Mouse (Mus musculus) midbrain, embryonic 16.5 days (tissue): Measurements from ENCODE around the gene Limd2. TPM values are rescaled to one million over a fixed set of nuclear protein-coding genes. Genes with fewer than 3 reads are reported as not detected.
"Not testable (repeated sequence)": the region's sequence is repeated elsewhere in the genome, so short reads cannot be mapped to it uniquely, and the experiment has no call there.

ENCODE experiments used
- ATAC-seq: fragments of 200-750 bp; cut with Nextera tagmentation; 2 replicates; pipeline ENCODE4 v1.8.0; 2017; ENCODE audit warnings: moderate TSS enrichment
- H3K27ac ChIP-seq: fragments of 300-500 bp; sonication (generic); 2 replicates; pipeline ENCODE4 v1.5.1; 2014; ENCODE audit warnings: mild to moderate bottlenecking, low read length, mixed read lengths
- H3K27me3 ChIP-seq: fragments of 300-500 bp; sonication (generic); 2 replicates; pipeline ENCODE4 v1.6.1; 2014; ENCODE audit warnings: low read depth, low read length, mixed read lengths; ENCODE audit not compliant: control insufficient read depth, insufficient read depth
- H3K36me3 ChIP-seq: fragments of 300-500 bp; sonication (generic); 2 replicates; pipeline ENCODE4 v1.6.1; 2014; ENCODE audit warnings: mild to moderate bottlenecking, low read length, moderate library complexity, mixed read lengths; ENCODE audit not compliant: control insufficient read depth, insufficient read depth
- H3K4me1 ChIP-seq: fragments of 300-500 bp; sonication (generic); 2 replicates; pipeline ENCODE4 v1.6.1; 2014; ENCODE audit warnings: mild to moderate bottlenecking, low read length, mixed read lengths; ENCODE audit not compliant: control insufficient read depth, insufficient read depth
- H3K4me2 ChIP-seq: fragments of 300-500 bp; sonication (generic); 2 replicates; pipeline ENCODE4 v1.6.1; 2014; ENCODE audit warnings: mild to moderate bottlenecking, low read length, mixed read lengths
- H3K4me3 ChIP-seq: fragments of 300-500 bp; sonication (generic); 2 replicates; pipeline ENCODE4 v1.5.1; 2014; ENCODE audit warnings: low read depth, mild to moderate bottlenecking, low read length, moderate library complexity, mixed read lengths
- H3K9ac ChIP-seq: fragments of 300-500 bp; sonication (generic); 2 replicates; pipeline ENCODE4 v1.6.1; 2014; ENCODE audit warnings: low read depth, low read length, mixed read lengths
- H3K9me3 ChIP-seq: fragments of 300-500 bp; sonication (generic); replicated peaks from 2 replicates; pipeline ENCODE4 v1.6.1; 2014; ENCODE audit warnings: mild to moderate bottlenecking, low read length, mixed read lengths; ENCODE audit not compliant: control insufficient read depth, poor library complexity, severe bottlenecking
- WGBS: fragments of 180-500 bp; shearing (Covaris S2); extraction: QIAGEN DNeasy Blood & Tissue Kit; methylation state at CpG from one replicate; pipeline ENCODE4 v1.1.7; 2014; 5-methylcytosine and 5-hydroxymethylcytosine counted together
- polyA plus RNA-seq: library from polyadenylated mRNA; unstranded; fragments of >200 nt; fragmentation: Nextera tagmentation; extraction: Ambion mirVana; gene quantifications from 2 replicates; pipeline ENCODE4 v1.2.1, GENCODE M21; 2015

Gene Limd2
- 143 and 158 TPM in 2 replicates for polyA plus RNA-seq

DNA sequence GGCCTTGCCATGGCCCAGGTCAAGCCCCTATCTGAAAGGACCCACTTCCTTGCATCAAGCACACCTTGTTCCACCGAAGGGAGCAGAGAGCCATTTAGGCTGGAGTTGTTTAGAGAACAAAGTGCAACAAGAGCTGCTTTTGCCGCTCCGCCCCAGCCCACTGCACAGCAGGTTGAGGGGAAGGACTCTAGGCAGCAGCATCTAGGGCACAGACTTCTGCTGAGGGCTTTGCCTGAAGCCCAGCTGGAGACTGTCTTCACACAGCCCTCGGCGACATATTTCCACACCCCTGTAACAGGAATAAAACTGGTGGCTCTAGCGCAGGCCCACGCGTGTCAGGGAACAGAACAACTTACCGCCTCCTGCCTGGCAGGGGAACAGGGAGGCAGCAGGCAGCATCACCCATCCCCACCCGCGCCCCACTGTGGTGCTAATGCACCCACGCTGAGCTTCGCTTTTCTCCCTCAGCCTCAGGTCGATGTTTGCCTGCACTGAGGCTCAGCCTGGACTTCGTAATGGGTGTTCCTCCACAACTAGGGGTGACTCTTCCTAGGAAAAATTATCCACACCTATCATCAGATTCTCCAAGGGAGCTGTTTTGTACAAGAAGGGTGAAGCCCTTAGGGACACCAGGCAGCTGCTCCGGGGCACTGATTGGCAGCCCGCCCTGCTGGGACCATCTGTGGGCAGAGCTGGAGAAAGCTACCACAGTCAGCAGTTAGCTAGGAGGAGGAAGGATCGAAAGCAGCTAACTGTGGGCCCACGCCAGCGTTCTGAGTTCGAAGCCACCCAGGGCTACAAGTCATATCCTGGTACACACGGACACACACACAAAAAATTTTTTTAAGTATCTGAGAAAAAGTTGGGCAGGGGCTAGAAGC, at the start of gene Limd2, which contains the start of gene Gm10840:
Gene Limd2 (minus strand): TSS at position 20 of the 881 bp plus-strand sequence.
Gene Gm10840 (plus strand): TSS at position 10 of the 881 bp plus-strand sequence.
- Histone ChIP-seq H3K4me2 (peak within 1 kb of the TSS; percentile 93), H3K4me1 (peaks cover 26% of the 10 kb centered on the region), H3K9ac (peak within 1 kb of the TSS; percentile 96), H3K27ac (peak within 1 kb of the TSS; percentile 98), H3K27me3 (no peaks in the 10 kb centered on the region), H3K9me3 (no peaks in the 10 kb centered on the region), H3K36me3 (peaks cover 23% of the 10 kb centered on the region), H3K4me3 (peak within 1 kb of the TSS; percentile 78)
- 21% methylated on average over 22 of the region's 22 CpGs for WGBS
- ATAC-seq = peak; percentile 33

DNA sequence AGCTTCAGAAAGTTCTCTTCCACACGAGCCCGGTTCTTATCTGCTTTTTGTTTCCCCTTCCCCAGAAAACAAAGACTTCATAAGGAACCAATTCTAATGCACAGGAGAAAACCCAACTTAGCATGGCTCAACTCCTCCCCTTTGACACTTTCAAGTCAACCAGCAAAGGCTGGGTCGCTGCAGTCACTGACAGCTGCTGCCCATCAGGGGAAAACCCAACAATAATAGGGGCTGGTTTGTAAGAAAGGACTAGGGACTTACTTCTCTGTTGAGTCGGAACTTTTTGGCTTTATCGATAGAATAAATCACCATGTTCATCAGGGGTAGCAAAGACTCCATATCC, 41.4 kb upstream of the Limd2 start, which contains the start of gene Strada:
Gene Strada (minus strand): TSS at position 46 of the 343 bp plus-strand sequence.
- WGBS = 87% methylated on average over 5 of the region's 5 CpGs
- no peaks in the 10 kb centered on the region for H3K4me1 ChIP-seq
- H3K4me3 ChIP-seq = no peak within 1 kb of the TSS
- peaks cover 37% of the 10 kb centered on the region for H3K36me3 ChIP-seq
- no peak within 1 kb of the TSS for H3K4me2 ChIP-seq
- H3K27ac ChIP-seq = no peak within 1 kb of the TSS
- H3K9me3 ChIP-seq = no peaks in the 10 kb centered on the region
- no peak within 1 kb of the TSS for H3K9ac ChIP-seq
- ATAC-seq = no peak
- no peaks in the 10 kb centered on the region for H3K27me3 ChIP-seq

DNA sequence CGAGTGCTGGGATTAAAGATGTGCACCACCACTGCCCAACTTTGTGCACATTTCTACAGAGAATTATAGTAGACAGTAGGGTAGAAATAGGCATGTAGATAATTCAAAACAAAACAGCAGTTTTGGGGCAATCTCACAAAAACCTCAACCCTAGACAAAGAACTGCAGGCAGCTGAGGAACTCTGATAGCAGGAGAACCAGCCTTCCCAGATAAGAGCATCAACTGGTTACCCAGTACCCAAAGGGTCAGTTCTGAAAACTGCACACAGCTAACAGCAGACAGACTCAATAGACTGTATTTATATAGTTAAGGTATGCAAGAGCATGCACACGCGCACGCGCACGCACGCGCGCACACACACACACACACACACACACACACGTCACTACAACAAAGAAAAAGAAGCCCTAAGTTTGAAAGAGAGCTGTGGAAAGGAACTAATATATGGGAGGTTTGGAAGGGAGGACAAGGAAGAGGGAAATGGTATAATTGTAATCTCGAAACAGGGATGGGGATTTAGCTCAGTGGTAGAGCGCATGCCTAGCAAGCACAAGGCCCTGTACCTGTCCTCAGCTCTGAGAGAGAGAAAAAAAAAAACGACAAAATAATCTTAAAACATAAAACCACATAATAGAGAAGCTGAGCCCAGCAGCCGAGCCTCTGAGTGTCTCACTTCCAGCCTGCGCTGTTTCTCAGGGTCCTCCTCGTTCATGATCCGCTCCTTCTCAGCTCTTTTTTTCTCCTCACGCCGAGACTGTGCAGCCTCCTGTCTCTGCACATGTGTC, 40.9 kb upstream of the Limd2 start:
- ATAC-seq = no peak
- no peak overlapping the region for H3K9ac ChIP-seq
- no peaks in the 10 kb centered on the region for H3K4me1 ChIP-seq
- H3K4me3 ChIP-seq = no peak overlapping the region
- H3K4me2 ChIP-seq = no peak overlapping the region
- no peak overlapping the region for H3K27ac ChIP-seq
- H3K27me3 ChIP-seq = no peaks in the 10 kb centered on the region
- peaks cover 35% of the 10 kb centered on the region for H3K36me3 ChIP-seq
- 94% methylated on average over 19 of the region's 19 CpGs for WGBS
- no peaks in the 10 kb centered on the region for H3K9me3 ChIP-seq

DNA sequence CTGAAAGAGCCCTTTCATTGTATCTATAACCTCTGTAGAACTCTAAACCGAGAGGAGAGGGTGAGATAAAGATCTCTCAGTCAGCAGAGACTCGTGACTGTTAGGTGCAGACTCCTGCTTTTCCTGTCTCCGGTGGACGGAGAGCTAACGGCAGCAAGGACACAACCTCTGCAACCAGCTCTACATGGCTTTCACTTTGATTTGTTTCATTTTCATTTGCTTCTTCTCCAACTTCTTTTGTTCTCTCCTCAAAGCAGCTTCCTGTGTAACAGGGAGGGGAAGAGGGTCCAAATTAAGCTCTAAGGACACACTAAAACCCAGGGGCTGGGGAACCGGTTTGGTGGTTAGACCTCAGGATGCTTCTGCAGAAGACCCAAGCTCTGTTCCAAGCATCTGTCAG, 40.1 kb upstream of the Limd2 start:
- no peak for ATAC-seq
- H3K9me3 ChIP-seq = no peaks in the 10 kb centered on the region
- WGBS = 91% methylated on average over 6 of the region's 6 CpGs
- H3K4me3 ChIP-seq = no peak overlapping the region
- no peaks in the 10 kb centered on the region for H3K27me3 ChIP-seq
- H3K36me3 ChIP-seq = peaks cover 35% of the 10 kb centered on the region
- H3K27ac ChIP-seq = no peak overlapping the region
- H3K4me1 ChIP-seq = no peaks in the 10 kb centered on the region
- no peak overlapping the region for H3K9ac ChIP-seq
- H3K4me2 ChIP-seq = no peak overlapping the region

DNA sequence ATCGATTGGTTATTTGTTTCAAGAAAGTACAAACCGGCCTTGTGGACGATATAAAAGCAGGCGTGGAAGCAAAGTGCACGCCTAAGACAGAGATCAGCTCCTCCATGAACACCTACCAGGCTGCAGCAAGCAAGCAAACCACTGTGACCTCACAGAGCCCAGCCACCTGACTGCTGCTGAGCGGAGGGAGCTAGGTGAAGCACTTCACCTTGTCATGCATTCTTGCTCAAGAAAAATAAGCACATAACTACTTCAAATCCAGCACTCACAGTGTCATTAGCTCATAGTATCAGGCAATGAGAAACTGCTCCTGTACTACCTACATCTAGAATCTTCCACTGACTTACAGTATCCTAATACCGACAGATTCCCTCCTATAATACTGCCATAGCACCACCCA, 39.3 kb upstream of the Limd2 start:
- H3K9ac ChIP-seq, H3K4me2 ChIP-seq, H3K4me1 ChIP-seq, H3K27ac ChIP-seq, H3K4me3 ChIP-seq, ATAC-seq, H3K9me3 ChIP-seq, H3K27me3 ChIP-seq: not testable (repeated sequence)
- H3K36me3 ChIP-seq = peaks cover 30% of the 10 kb centered on the region
- 93% methylated on average over 7 of the region's 7 CpGs for WGBS

DNA sequence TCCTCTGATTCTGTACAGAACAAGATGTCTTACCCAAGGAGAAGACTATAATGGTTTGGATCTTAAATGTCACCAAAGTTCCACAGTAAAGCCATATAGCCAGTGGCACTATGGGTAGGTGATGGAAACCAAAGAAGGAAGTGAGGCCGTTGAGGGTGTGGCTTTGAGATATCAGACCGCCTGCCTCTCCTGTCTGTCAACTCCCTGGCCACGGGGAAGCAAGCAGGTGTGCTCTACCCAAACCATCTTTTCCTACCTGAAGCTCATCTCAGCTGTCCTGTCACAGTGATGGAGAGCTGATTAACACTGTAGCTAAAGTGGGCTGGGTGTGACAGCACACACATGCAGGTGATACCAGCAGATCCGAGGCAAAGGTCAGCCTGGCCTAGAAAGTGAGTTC, 37.6 kb upstream of the Limd2 start:
- no peaks in the 10 kb centered on the region for H3K9me3 ChIP-seq
- H3K9ac ChIP-seq = no peak overlapping the region
- no peaks in the 10 kb centered on the region for H3K27me3 ChIP-seq
- peaks cover 24% of the 10 kb centered on the region for H3K36me3 ChIP-seq
- WGBS = 95% methylated on average over 4 of the region's 4 CpGs
- no peak overlapping the region for H3K4me3 ChIP-seq
- H3K4me1 ChIP-seq = peaks cover 4% of the 10 kb centered on the region; the same call in 1 of the 2 replicates
- no peak for ATAC-seq
- no peak overlapping the region for H3K27ac ChIP-seq
- H3K4me2 ChIP-seq = no peak overlapping the region

DNA sequence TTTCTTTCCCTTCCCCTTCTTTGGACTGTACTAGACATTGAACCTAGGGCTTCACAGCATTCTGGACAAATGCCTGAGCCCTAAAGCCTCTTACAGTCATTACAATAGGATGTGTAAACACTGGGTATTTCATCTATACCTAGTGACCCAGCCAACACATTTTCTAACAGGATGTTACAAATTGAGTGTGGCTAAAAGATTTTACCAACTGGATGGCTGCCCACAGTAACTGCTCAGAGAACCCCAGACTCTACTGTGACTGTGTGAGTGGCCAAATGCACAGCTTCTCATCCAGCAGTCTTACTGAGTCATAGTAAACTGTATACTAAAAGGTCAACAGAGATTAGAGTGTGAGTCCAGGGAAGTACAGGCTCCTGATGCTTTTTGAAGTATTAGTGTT, 34.7 kb upstream of the Limd2 start:
- H3K27ac ChIP-seq = no peak overlapping the region
- H3K27me3 ChIP-seq = no peaks in the 10 kb centered on the region
- no peak overlapping the region for H3K9ac ChIP-seq
- ATAC-seq = no peak
- peaks cover 10% of the 10 kb centered on the region for H3K4me1 ChIP-seq
- no peak overlapping the region for H3K4me3 ChIP-seq
- no peaks in the 10 kb centered on the region for H3K9me3 ChIP-seq
- peaks cover 11% of the 10 kb centered on the region for H3K36me3 ChIP-seq
- no peak overlapping the region for H3K4me2 ChIP-seq

DNA sequence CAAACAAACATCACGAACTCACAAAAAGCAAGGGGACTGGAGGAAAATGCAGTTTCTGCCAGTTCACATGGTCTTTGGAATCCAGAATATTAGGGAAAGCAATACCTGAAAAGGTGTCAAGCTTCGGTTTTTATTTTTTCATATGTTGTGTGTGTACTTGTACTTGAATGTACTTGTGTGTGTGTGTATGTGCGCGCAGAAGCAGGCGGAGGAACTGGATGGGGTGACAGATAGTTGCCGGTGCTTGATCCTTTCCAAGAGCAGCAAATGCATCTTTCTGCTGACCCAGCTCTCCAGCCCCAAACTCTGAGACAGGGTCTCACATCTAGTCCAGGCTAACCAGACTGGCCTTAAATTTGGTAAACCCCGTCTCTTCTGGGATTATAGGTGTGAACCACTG, 34.2 kb upstream of the Limd2 start:
- no peak overlapping the region for H3K4me2 ChIP-seq
- 90% methylated on average over 7 of the region's 7 CpGs for WGBS
- no peak overlapping the region for H3K27ac ChIP-seq
- H3K36me3 ChIP-seq = peaks cover 11% of the 10 kb centered on the region
- peaks cover 10% of the 10 kb centered on the region for H3K4me1 ChIP-seq
- H3K9me3 ChIP-seq = no peaks in the 10 kb centered on the region
- no peak overlapping the region for H3K4me3 ChIP-seq
- no peak for ATAC-seq
- no peaks in the 10 kb centered on the region for H3K27me3 ChIP-seq
- no peak overlapping the region for H3K9ac ChIP-seq

DNA sequence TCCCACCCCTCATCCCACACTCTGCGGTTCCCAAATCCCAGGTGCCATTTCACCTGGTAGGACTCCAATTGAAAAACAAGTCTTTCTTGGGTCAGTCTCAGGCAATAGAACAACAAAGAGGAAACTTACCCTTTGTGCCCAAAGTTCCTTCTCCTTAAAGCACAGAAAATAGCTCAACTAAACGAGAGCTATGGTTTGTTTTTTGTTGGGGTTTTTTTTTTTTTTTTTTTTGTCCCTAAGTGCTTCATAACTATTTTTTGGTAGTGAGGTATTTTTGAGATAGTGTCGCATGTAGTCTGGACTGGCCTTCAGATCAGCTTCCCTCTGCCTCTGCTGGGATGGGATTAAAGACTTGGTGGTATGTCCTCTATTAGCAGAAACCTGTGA, 33.5 kb upstream of the Limd2 start:
- peak overlapping the region; percentile 75 for H3K4me2 ChIP-seq
- H3K36me3 ChIP-seq = peaks cover 11% of the 10 kb centered on the region
- H3K4me3 ChIP-seq = peak overlapping the region; percentile 77
- peak overlapping the region; percentile 67 for H3K9ac ChIP-seq
- H3K9me3 ChIP-seq = no peaks in the 10 kb centered on the region
- H3K27me3 ChIP-seq = no peaks in the 10 kb centered on the region
- H3K27ac ChIP-seq = peak overlapping the region; percentile 85
- ATAC-seq = no peak
- 39% methylated on average over 3 of the region's 3 CpGs for WGBS
- H3K4me1 ChIP-seq = peaks cover 10% of the 10 kb centered on the region
